Mouse (Mus musculus): ENCODE data around the gene Scn4b. TPM values are rescaled to one million over a fixed set of nuclear protein-coding genes. Genes with fewer than 3 reads are reported as not detected.

Scn4b gene
- total and polyA plus RNA-seq, 2 experiments from 2014 or later: 0.85 to 2.2 TPM

- 74% methylated on average over 5 of the region's 5 CpGs for WGBS
- Histone ChIP-seq H3K9me3 (ENCODE audit: low read length) (no peaks in the 10 kb centered on the region), H3K27ac (no peak overlapping the region), H3K27me3 (ENCODE audit: insufficient read depth, low read length) (no peaks in the 10 kb centered on the region), H3K4me1 (ENCODE audit: insufficient read depth, low read length) (no peaks in the 10 kb centered on the region), H3K36me3 (ENCODE audit: insufficient read depth, low read length) (no peaks in the 10 kb centered on the region), H3K4me3 (ENCODE audit: low read length) (no peak overlapping the region), H3K9ac (replicated peaks; ENCODE audit: low read length) (no peak overlapping the region), H3K4me2 (ENCODE audit: low read depth, low read length) (no peak overlapping the region)
- ATAC-seq: no peak
- TF ChIP-seq CTCF (IDR thresholded peaks at IDR 0.05; ENCODE audit: low read depth): no peak
- DNase-seq (ENCODE audit: low spot score): no peak
Observed at GRCm38 (mm10) chr9:45167903-45168302, 29.7 kb downstream of the Scn4b start.

- no peak overlapping the region for H3K27ac ChIP-seq
- no peaks in the 10 kb centered on the region for H3K4me1 ChIP-seq (ENCODE audit: insufficient read depth, low read length)
- no peak for DNase-seq (ENCODE audit: low spot score)
- ATAC-seq: no peak
- no peaks in the 10 kb centered on the region for H3K9me3 ChIP-seq (ENCODE audit: low read length)
- no peak overlapping the region for H3K4me3 ChIP-seq (ENCODE audit: low read length)
- no peak overlapping the region for H3K4me2 ChIP-seq (ENCODE audit: low read depth, low read length)
- no peaks in the 10 kb centered on the region for H3K36me3 ChIP-seq (ENCODE audit: insufficient read depth, low read length)
- 89% methylated on average over 5 of the region's 5 CpGs for WGBS
- H3K9ac ChIP-seq (replicated peaks; ENCODE audit: low read length): no peak overlapping the region
- no peak for TF ChIP-seq CTCF (IDR thresholded peaks at IDR 0.05; ENCODE audit: low read depth)
- H3K27me3 ChIP-seq (ENCODE audit: insufficient read depth, low read length): no peaks in the 10 kb centered on the region
Observed at GRCm38 (mm10) chr9:45170150-45170549, 32.0 kb downstream of the Scn4b start.

- no peaks in the 10 kb centered on the region for H3K27me3 ChIP-seq (ENCODE audit: insufficient read depth, low read length)
- no peak for DNase-seq (ENCODE audit: low spot score)
- no peaks in the 10 kb centered on the region for H3K36me3 ChIP-seq (ENCODE audit: insufficient read depth, low read length)
- no peaks in the 10 kb centered on the region for H3K4me1 ChIP-seq (ENCODE audit: insufficient read depth, low read length)
- H3K9ac ChIP-seq (replicated peaks; ENCODE audit: low read length): no peak overlapping the region
- 90% methylated on average over 1 of the region's 1 CpGs for WGBS
- no peak for ATAC-seq
- no peak overlapping the region for H3K4me2 ChIP-seq (ENCODE audit: low read depth, low read length)
- no peak overlapping the region for H3K27ac ChIP-seq
- no peak overlapping the region for H3K4me3 ChIP-seq (ENCODE audit: low read length)
- no peak for TF ChIP-seq CTCF (IDR thresholded peaks at IDR 0.05; ENCODE audit: low read depth)
- H3K9me3 ChIP-seq (ENCODE audit: low read length): no peaks in the 10 kb centered on the region
Observed at GRCm38 (mm10) chr9:45171073-45171610, 32.9 kb downstream of the Scn4b start.

- ATAC-seq (no peak), DNase-seq (ENCODE audit: low spot score) (no peak)
- Histone ChIP-seq H3K27me3 (ENCODE audit: insufficient read depth, low read length) (no peaks in the 10 kb centered on the region), H3K9ac (replicated peaks; ENCODE audit: low read length) (no peak overlapping the region), H3K9me3 (ENCODE audit: low read length) (no peaks in the 10 kb centered on the region), H3K4me3 (ENCODE audit: low read length) (no peak overlapping the region), H3K4me1 (ENCODE audit: insufficient read depth, low read length) (no peaks in the 10 kb centered on the region), H3K4me2 (ENCODE audit: low read depth, low read length) (no peak overlapping the region), H3K27ac (no peak overlapping the region), H3K36me3 (ENCODE audit: insufficient read depth, low read length) (no peaks in the 10 kb centered on the region)
- TF ChIP-seq CTCF (IDR thresholded peaks at IDR 0.05; ENCODE audit: low read depth): no peak
- WGBS: 65% methylated on average over 3 of the region's 3 CpGs
Observed at GRCm38 (mm10) chr9:45173475-45173874, 35.3 kb downstream of the Scn4b start.

GRCm38 (mm10) chr9:45179282-45179681, 41.1 kb downstream of the Scn4b start:
- TF ChIP-seq CTCF (IDR thresholded peaks at IDR 0.05; ENCODE audit: low read depth): no peak
- ATAC-seq: no peak
- no peak overlapping the region for H3K4me2 ChIP-seq (ENCODE audit: low read depth, low read length)
- WGBS: 90% methylated on average over 5 of the region's 5 CpGs
- H3K4me3 ChIP-seq (ENCODE audit: low read length): no peak overlapping the region
- H3K27ac ChIP-seq: no peak overlapping the region
- H3K27me3 ChIP-seq (ENCODE audit: insufficient read depth, low read length): no peaks in the 10 kb centered on the region
- no peaks in the 10 kb centered on the region for H3K9me3 ChIP-seq (ENCODE audit: low read length)
- no peak for DNase-seq (ENCODE audit: low spot score)
- H3K4me1 ChIP-seq (ENCODE audit: insufficient read depth, low read length): no peaks in the 10 kb centered on the region
- no peak overlapping the region for H3K9ac ChIP-seq (replicated peaks; ENCODE audit: low read length)
- H3K36me3 ChIP-seq (ENCODE audit: insufficient read depth, low read length): no peaks in the 10 kb centered on the region

- Histone ChIP-seq H3K9ac (replicated peaks; ENCODE audit: low read length) (no peak within 1 kb of the TSS), H3K27me3 (ENCODE audit: insufficient read depth, low read length) (no peaks in the 10 kb centered on the region), H3K4me2 (ENCODE audit: low read depth, low read length) (no peak within 1 kb of the TSS), H3K27ac (no peak within 1 kb of the TSS), H3K4me3 (ENCODE audit: low read length) (no peak within 1 kb of the TSS), H3K9me3 (ENCODE audit: low read length) (no peaks in the 10 kb centered on the region), H3K36me3 (ENCODE audit: insufficient read depth, low read length) (no peaks in the 10 kb centered on the region), H3K4me1 (ENCODE audit: insufficient read depth, low read length) (no peaks in the 10 kb centered on the region)
- TF ChIP-seq CTCF (IDR thresholded peaks at IDR 0.05; ENCODE audit: low read depth): no peak
- ATAC-seq (0 out of 2 replicates have a peak, but pooled peaks have one; percentile 35), DNase-seq (ENCODE audit: low spot score) (no peak)
- 18% methylated on average over 2 of the region's 2 CpGs for WGBS
Observed at GRCm38 (mm10) chr9:45181770-45182169, 43.6 kb downstream of the Scn4b start, which contains the start of gene BC049352. Gene BC049352, plus strand, starts transcription at chr9:45182007.

GRCm38 (mm10) chr9:45182521-45182920, 44.3 kb downstream of the Scn4b start:
- Histone ChIP-seq H3K27me3 (ENCODE audit: insufficient read depth, low read length) (no peaks in the 10 kb centered on the region), H3K27ac (no peak overlapping the region), H3K9me3 (ENCODE audit: low read length) (no peaks in the 10 kb centered on the region), H3K36me3 (ENCODE audit: insufficient read depth, low read length) (no peaks in the 10 kb centered on the region), H3K9ac (replicated peaks; ENCODE audit: low read length) (no peak overlapping the region), H3K4me3 (ENCODE audit: low read length) (no peak overlapping the region), H3K4me2 (ENCODE audit: low read depth, low read length) (no peak overlapping the region), H3K4me1 (ENCODE audit: insufficient read depth, low read length) (no peaks in the 10 kb centered on the region)
- WGBS: 55% methylated on average over 3 of the region's 3 CpGs
- ATAC-seq (no peak), DNase-seq (ENCODE audit: low spot score) (no peak)
- no peak for TF ChIP-seq CTCF (IDR thresholded peaks at IDR 0.05; ENCODE audit: low read depth)
